Mouse (Mus musculus) forebrain, embryonic 15.5 days (tissue): ENCODE measurements at regions not wholly inside any gene's neighbourhood (a gene's known extent, or its start where the extent isn't known, plus 50 kb on each side); places are given as distances from the start of the nearest gene placed in this dataset.

Experiments used
- ATAC-seq: fragments of 200-750 bp; cut with Nextera tagmentation; replicated peaks from 2 replicates; pipeline ENCODE4 v1.8.0; 2017; ENCODE audit warnings: mild to moderate bottlenecking, moderate TSS enrichment, moderate library complexity
- H3K27ac ChIP-seq: fragments of 300-500 bp; sonication (generic); replicated peaks from 2 replicates; pipeline ENCODE4 v1.5.1; 2015; ENCODE audit warnings: mild to moderate bottlenecking, inconsistent platforms
- H3K27me3 ChIP-seq: fragments of 300-500 bp; sonication (generic); 2 replicates; pipeline ENCODE4 v1.6.1; 2015; ENCODE audit warnings: inconsistent platforms
- H3K36me3 ChIP-seq: fragments of 300-500 bp; sonication (generic); 2 replicates; pipeline ENCODE4 v1.6.1; 2015; ENCODE audit warnings: mild to moderate bottlenecking, inconsistent platforms
- H3K4me1 ChIP-seq: fragments of 300-500 bp; sonication (generic); 2 replicates; pipeline ENCODE4 v1.6.1; 2015; ENCODE audit warnings: inconsistent platforms
- H3K4me2 ChIP-seq: fragments of 300-500 bp; sonication (generic); replicated peaks from 2 replicates; pipeline ENCODE4 v1.6.1; 2015; ENCODE audit warnings: mild to moderate bottlenecking, inconsistent platforms
- H3K4me3 ChIP-seq: fragments of 300-500 bp; sonication (generic); 2 replicates; pipeline ENCODE4 v1.5.1; 2015; ENCODE audit warnings: mild to moderate bottlenecking, inconsistent platforms
- H3K9ac ChIP-seq: fragments of 300-500 bp; sonication (generic); replicated peaks from 2 replicates; pipeline ENCODE4 v1.6.1; 2015; ENCODE audit warnings: mild to moderate bottlenecking, inconsistent platforms
- H3K9me3 ChIP-seq: fragments of 300-500 bp; sonication (generic); 2 replicates; pipeline ENCODE4 v1.6.1; 2016; ENCODE audit warnings: inconsistent platforms
- WGBS: fragments of 180-500 bp; shearing (Covaris S2); methylation state at CpG from one replicate; pipeline ENCODE4 v1.1.7; 2015; ENCODE audit warnings: mixed read lengths; 5-methylcytosine and 5-hydroxymethylcytosine counted together

GRCm38 (mm10) chr1:190041096-190041706 is 119.0 kb upstream of the Smyd2 start:
- Histone ChIP-seq H3K4me1 (no peaks in the 10 kb centered on the region), H3K9ac (no peak overlapping the region), H3K9me3 (no peaks in the 10 kb centered on the region), H3K4me2 (no peak overlapping the region), H3K4me3 (no peak overlapping the region), H3K36me3 (no peaks in the 10 kb centered on the region), H3K27me3 (peaks cover 5% of the 10 kb centered on the region; the same call in 1 of the 2 replicates), H3K27ac (no peak overlapping the region)
- 63% methylated on average over 7 of the region's 7 CpGs for WGBS
- no peak for ATAC-seq

DNA sequence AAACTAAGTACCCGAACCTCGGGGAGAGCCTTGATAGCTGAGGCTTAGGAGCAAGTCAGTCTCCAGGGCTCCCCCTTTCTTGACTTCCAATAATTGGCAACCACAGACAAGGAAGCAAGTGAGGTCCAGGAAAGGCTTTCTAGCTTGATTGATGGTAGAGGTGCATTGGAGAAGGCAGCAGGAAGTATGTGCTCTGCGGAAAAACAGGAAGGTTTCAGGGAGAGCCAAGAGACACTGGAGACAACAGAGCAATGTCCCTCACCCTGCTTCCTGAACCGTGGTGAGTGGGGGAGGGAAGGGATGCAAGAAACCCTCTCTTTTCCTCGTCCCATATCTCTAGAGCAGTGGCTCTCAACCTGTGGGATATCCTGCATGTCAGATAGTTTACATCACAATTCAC is 115.9 kb upstream of the Smyd2 start:
- H3K36me3 ChIP-seq: no peaks in the 10 kb centered on the region
- H3K9me3 ChIP-seq: no peaks in the 10 kb centered on the region
- H3K4me2 ChIP-seq: no peak overlapping the region
- peaks cover 7% of the 10 kb centered on the region; the same call in 1 of the 2 replicates for H3K4me1 ChIP-seq
- no peak for ATAC-seq
- WGBS: 45% methylated on average over 5 of the region's 5 CpGs
- no peaks in the 10 kb centered on the region for H3K27me3 ChIP-seq
- no peak overlapping the region for H3K4me3 ChIP-seq
- no peak overlapping the region for H3K9ac ChIP-seq
- no peak overlapping the region for H3K27ac ChIP-seq

GRCm38 (mm10) chr1:190036726-190037125 is 114.6 kb upstream of the Smyd2 start:
- H3K9ac ChIP-seq: no peak overlapping the region
- WGBS: 50% methylated on average over 6 of the region's 6 CpGs
- H3K27me3 ChIP-seq: no peaks in the 10 kb centered on the region
- H3K4me3 ChIP-seq: no peak overlapping the region
- H3K4me1 ChIP-seq: peaks cover 7% of the 10 kb centered on the region; the same call in 1 of the 2 replicates
- no peak overlapping the region for H3K27ac ChIP-seq
- ATAC-seq: no peak
- no peak overlapping the region for H3K4me2 ChIP-seq
- H3K36me3 ChIP-seq: no peaks in the 10 kb centered on the region
- H3K9me3 ChIP-seq: no peaks in the 10 kb centered on the region

DNA sequence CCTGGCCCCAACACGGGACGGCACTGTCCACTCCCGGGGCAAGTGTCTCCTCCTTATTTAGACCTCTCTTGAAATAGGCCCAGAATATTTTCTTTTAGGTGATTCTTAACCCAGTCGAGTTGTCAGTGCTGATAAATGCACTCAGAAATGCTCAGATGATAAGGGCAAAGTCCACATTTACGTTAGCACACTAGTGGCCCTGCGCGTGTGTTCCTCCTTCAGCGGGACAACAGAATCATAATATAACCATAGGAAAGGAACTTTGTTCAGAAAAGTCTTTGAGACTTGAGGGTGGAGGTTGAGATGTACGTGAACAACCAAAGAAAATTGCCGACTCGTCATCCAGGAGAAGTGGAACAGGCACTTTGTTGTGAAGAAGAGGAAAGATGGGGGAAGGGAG is 113.8 kb upstream of the Smyd2 start:
- Histone ChIP-seq H3K36me3 (no peaks in the 10 kb centered on the region), H3K4me3 (no peak overlapping the region), H3K4me1 (peaks cover 7% of the 10 kb centered on the region; the same call in 1 of the 2 replicates), H3K4me2 (no peak overlapping the region), H3K9me3 (no peaks in the 10 kb centered on the region), H3K9ac (no peak overlapping the region), H3K27ac (no peak overlapping the region), H3K27me3 (no peaks in the 10 kb centered on the region)
- 92% methylated on average over 11 of the region's 11 CpGs for WGBS
- ATAC-seq: no peak

DNA sequence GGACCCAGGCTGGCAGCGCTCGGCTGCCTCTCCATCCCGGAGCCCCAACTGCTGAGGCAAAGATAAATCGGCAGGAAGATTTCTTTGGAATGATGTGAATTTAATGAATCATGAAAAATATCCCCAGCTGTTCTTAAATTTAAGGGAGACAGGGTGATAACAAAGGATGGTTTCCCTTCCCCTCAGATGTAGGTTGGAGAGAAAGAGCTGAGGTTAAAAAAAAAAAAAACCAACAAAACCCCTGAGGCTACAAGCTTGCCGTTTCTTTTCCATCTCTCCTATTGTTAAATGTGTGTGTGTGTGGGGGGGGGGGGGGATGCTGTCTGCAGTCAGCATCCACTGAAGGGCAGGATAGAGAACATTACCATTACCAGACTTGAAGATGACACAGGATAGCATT is 111.9 kb upstream of the Smyd2 start:
- 27% methylated on average over 5 of the region's 5 CpGs for WGBS
- Histone ChIP-seq H3K4me2 (no peak overlapping the region), H3K27ac (no peak overlapping the region), H3K9me3 (no peaks in the 10 kb centered on the region), H3K4me3 (no peak overlapping the region), H3K9ac (no peak overlapping the region), H3K27me3 (no peaks in the 10 kb centered on the region), H3K36me3 (no peaks in the 10 kb centered on the region), H3K4me1 (peaks cover 7% of the 10 kb centered on the region; the same call in 1 of the 2 replicates)
- no peak for ATAC-seq

GRCm38 (mm10) chr1:190027536-190027935 is 105.4 kb upstream of the Smyd2 start:
- Histone ChIP-seq H3K9me3 (no peaks in the 10 kb centered on the region), H3K27me3 (no peaks in the 10 kb centered on the region), H3K4me1 (peaks cover 10% of the 10 kb centered on the region; the same call in 1 of the 2 replicates), H3K4me2 (no peak overlapping the region), H3K4me3 (no peak overlapping the region), H3K36me3 (no peaks in the 10 kb centered on the region), H3K27ac (no peak overlapping the region), H3K9ac (no peak overlapping the region)
- WGBS: 24% methylated on average over 8 of the region's 8 CpGs
- ATAC-seq: no peak; the same call in 1 of the 2 replicates

DNA sequence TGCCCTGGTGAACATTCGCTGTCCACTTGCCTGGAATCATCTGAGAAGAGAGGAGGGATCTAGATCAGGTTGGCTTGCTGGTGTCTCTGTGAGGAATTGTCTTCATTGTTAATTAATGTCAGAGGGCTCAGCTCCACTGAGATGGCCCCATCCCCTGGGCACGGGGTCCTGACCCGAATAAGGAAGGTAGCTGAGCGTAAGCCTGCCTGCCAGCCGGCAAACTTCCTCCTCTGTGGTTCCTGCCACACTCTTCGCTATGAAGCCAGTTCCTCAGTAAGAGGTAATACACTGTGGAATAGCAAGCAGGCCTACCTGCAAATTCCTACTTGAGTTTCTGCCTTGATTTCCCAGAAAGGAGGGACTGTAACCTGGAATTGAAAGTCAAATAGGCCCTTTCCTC is 87.3 kb upstream of the Smyd2 start:
- Histone ChIP-seq H3K9ac (no peak overlapping the region), H3K4me3 (no peak overlapping the region), H3K27ac (no peak overlapping the region), H3K36me3 (no peaks in the 10 kb centered on the region), H3K9me3 (no peaks in the 10 kb centered on the region), H3K4me1 (no peaks in the 10 kb centered on the region), H3K4me2 (no peak overlapping the region), H3K27me3 (no peaks in the 10 kb centered on the region)
- ATAC-seq: no peak
- 88% methylated on average over 6 of the region's 6 CpGs for WGBS

GRCm38 (mm10) chr1:190007271-190007670 is 85.1 kb upstream of the Smyd2 start:
- Histone ChIP-seq H3K36me3 (no peaks in the 10 kb centered on the region), H3K9me3 (no peaks in the 10 kb centered on the region), H3K27ac (no peak overlapping the region), H3K4me3 (no peak overlapping the region), H3K27me3 (no peaks in the 10 kb centered on the region), H3K9ac (no peak overlapping the region), H3K4me1 (no peaks in the 10 kb centered on the region), H3K4me2 (no peak overlapping the region)
- 62% methylated on average over 7 of the region's 7 CpGs for WGBS
- ATAC-seq: no peak

- no peaks in the 10 kb centered on the region for H3K9me3 ChIP-seq
- ATAC-seq: no peak
- no peaks in the 10 kb centered on the region for H3K36me3 ChIP-seq
- H3K9ac ChIP-seq: no peak overlapping the region
- H3K4me2 ChIP-seq: no peak overlapping the region
- H3K4me3 ChIP-seq: no peak overlapping the region
- no peaks in the 10 kb centered on the region for H3K4me1 ChIP-seq
- H3K27ac ChIP-seq: no peak overlapping the region
- no peaks in the 10 kb centered on the region for H3K27me3 ChIP-seq
- WGBS: 74% methylated on average over 4 of the region's 4 CpGs
Observed at GRCm38 (mm10) chr1:190001084-190001483, 78.9 kb upstream of the Smyd2 start.

DNA sequence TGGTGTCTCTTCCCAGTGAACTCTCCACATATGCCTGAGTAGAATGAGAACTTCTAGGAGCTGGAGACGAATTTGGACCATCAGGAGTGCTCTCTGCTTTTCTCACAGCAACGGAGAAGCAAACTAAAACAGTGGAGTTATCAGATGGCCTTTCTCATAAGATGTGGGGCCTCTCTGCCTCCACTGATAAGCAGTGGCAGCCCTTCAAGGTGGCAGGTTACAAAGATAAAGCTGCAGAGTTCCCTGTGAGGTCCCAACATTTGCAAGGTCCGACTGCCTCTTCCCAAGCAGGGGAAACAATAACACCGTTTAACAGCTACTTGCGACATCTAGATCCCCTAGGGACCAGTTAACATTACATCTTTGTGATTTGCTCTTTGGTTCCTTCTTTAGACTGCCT is 71.5 kb upstream of the Smyd2 start:
- Histone ChIP-seq H3K4me3 (no peak overlapping the region), H3K36me3 (no peaks in the 10 kb centered on the region), H3K4me2 (no peak overlapping the region), H3K27me3 (no peaks in the 10 kb centered on the region), H3K9ac (no peak overlapping the region), H3K4me1 (peaks cover 2% of the 10 kb centered on the region; the same call in 1 of the 2 replicates), H3K9me3 (no peaks in the 10 kb centered on the region), H3K27ac (no peak overlapping the region)
- ATAC-seq: no peak
- 66% methylated on average over 5 of the region's 5 CpGs for WGBS

GRCm38 (mm10) chr1:189993221-189993620 is 71.1 kb upstream of the Smyd2 start:
- no peak overlapping the region for H3K27ac ChIP-seq
- 95% methylated on average over 3 of the region's 3 CpGs for WGBS
- no peak for ATAC-seq

GRCm38 (mm10) chr1:189991089-189991488 is 68.9 kb upstream of the Smyd2 start:
- Histone ChIP-seq H3K9ac (no peak overlapping the region), H3K4me2 (no peak overlapping the region), H3K27me3 (no peaks in the 10 kb centered on the region), H3K4me3 (no peak overlapping the region), H3K9me3 (no peaks in the 10 kb centered on the region), H3K27ac (no peak overlapping the region), H3K36me3 (no peaks in the 10 kb centered on the region), H3K4me1 (peaks cover 2% of the 10 kb centered on the region; the same call in 1 of the 2 replicates)
- WGBS: 78% methylated on average over 3 of the region's 3 CpGs
- no peak for ATAC-seq

More at GRCm38 (mm10) chr1:189993221-189993620, 71.1 kb upstream of the Smyd2 start:
- H3K9ac ChIP-seq: no peak overlapping the region
- H3K27me3 ChIP-seq: no peaks in the 10 kb centered on the region
- no peaks in the 10 kb centered on the region for H3K9me3 ChIP-seq
- H3K4me3 ChIP-seq: no peak overlapping the region
- no peak overlapping the region for H3K4me2 ChIP-seq
- H3K4me1 ChIP-seq: peaks cover 2% of the 10 kb centered on the region; the same call in 1 of the 2 replicates
- H3K36me3 ChIP-seq: no peaks in the 10 kb centered on the region

DNA sequence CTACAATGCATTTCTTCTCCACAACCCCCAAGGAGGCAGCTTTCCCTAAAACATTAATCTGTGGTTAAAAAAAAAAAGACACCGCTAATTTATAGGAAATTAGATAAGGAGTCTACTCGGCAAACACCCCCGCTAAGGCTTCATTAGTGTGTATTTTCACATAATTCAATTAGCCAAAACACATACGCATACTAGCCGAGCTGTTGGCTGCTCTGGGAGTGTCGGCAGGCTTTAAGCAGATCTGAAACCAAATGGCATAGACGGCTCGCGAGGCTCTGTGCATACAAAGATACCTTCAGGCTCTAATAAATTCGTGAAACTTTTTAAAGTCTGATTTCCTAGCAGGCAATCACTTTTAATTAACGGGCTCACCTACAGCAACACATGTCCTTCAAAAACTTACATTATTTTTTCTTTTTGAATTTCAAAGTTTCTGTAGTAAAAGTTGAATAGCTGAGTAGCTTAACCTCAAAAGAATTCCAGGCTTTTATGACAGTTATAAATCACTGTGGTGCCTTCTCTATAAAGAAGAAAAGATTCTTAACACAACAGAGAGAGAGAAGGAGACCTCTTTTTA is 68.0 kb upstream of the Smyd2 start:
- Histone ChIP-seq H3K4me2 (no peak overlapping the region), H3K9ac (no peak overlapping the region), H3K27me3 (no peaks in the 10 kb centered on the region), H3K4me1 (peaks cover 2% of the 10 kb centered on the region; the same call in 1 of the 2 replicates), H3K27ac (no peak overlapping the region), H3K9me3 (no peaks in the 10 kb centered on the region), H3K36me3 (no peaks in the 10 kb centered on the region), H3K4me3 (no peak overlapping the region)
- no peak for ATAC-seq
- WGBS: 9% methylated on average over 11 of the region's 11 CpGs
